Mouse (Mus musculus): Measurements from ENCODE around the gene Cldn34c4. TPM values are rescaled to one million over a fixed set of nuclear protein-coding genes. Genes with fewer than 3 reads are reported as not detected.

The Cldn34c4 gene
- not detected in 2 replicates for total RNA-seq (2017)

- no peak for ATAC-seq (replicated peaks in 1 of 2; ENCODE audit: insufficient read depth in 1 of 2, low FRiP score in 2 of 2, low TSS enrichment in 1 of 2, low read depth in 1 of 2, poor library complexity in 2 of 2, severe bottlenecking in 2 of 2)
These were observed at the start of gene Cldn34c4 for GRCm38 (mm10) chrX:127736454-127736853. Gene Cldn34c4, minus strand, starts transcription at chrX:127736554.

DNA sequence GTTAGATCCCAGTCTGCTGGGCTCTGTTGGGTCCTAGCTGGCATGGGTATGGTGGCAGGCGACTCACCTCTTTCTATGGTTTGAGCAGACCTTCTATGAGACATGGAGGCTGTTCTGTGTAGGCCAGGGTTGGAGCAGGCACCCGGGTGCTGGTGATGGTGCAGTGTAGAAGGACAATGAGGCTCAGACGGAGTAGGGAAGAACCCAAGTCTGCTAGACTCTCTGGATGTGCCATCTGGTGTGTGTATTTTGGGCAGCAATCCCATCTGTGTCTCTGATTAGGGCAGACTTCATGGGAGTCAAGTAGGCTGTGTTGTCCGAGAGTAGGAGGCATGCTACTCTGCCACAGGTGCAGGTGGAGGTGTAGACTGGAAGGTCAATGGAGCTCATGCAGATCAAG, 10.7 kb upstream of the Cldn34c4 start:
- ATAC-seq (replicated peaks in 1 of 2; ENCODE audit: insufficient read depth in 1 of 2, low FRiP score in 2 of 2, low TSS enrichment in 1 of 2, low read depth in 1 of 2, poor library complexity in 2 of 2, severe bottlenecking in 2 of 2): no peak

All from hematopoietic stem cell, adult 5-6 weeks (primary cell).